Mouse (Mus musculus): ENCODE data around the gene Arid3b. TPM values are rescaled to one million over a fixed set of nuclear protein-coding genes. Genes with fewer than 3 reads are reported as not detected.

The Arid3b gene
- total and polyA plus RNA-seq, 3 experiments = 16.7 to 105 (median 33.4) TPM

- no peak for TF ChIP-seq SMC3 (IDR thresholded peaks at IDR 0.05; ENCODE audit: low read depth, low read length)
- peak; percentile 60 for TF ChIP-seq ELF1 (IDR thresholded peaks at IDR 0.05; ENCODE audit: low read depth, low read length)
- 0 out of 2 replicates have a peak, but pooled peaks have one; percentile 21 for TF ChIP-seq MAX (IDR thresholded peaks at IDR 0.05; ENCODE audit: low read length)
- peak; percentile 24 for DNase-seq (ENCODE audit: extremely low read depth)
- dilution Hi-C loops (cut with MboI; ENCODE audit: extremely low pct_ligation_motif_present, extremely low pct_unique_long_range_greater_than_20kb, low sequenced_read_pairs) (no loop called here), in situ Hi-C loops (cut with MboI; ENCODE audit: low pct_ligation_motif_present, low pct_unique_long_range_greater_than_20kb, low sequenced_read_pairs) (loop anchor here (5.0 kb wide), 1 partner anchor 33 kb away; no protein-coding TSS in a partner anchor)
- Histone ChIP-seq H3K79me2 (replicated peaks; ENCODE audit: control insufficient read depth, extremely low read depth, insufficient read depth, poor library complexity, severe bottlenecking) (no peaks in the 10 kb centered on the region), H3K27me3 (replicated peaks) (no peaks in the 10 kb centered on the region), H3K4me3 (replicated peaks in 1 of 3; ENCODE audit: low read depth in 2 of 3, low read length in 2 of 3, poor library complexity in 1 of 3) (no peak overlapping the region), H3K27ac (ENCODE audit: insufficient read depth, low read depth) (no peak overlapping the region), H3K9me3 (replicated peaks; ENCODE audit: low read length) (no peaks in the 10 kb centered on the region), H3K36me3 (replicated peaks in 1 of 2; ENCODE audit: control insufficient read depth in 1 of 2, insufficient read depth in 1 of 2, low read length in 1 of 2) (no peaks in the 10 kb centered on the region), H3K9ac (ENCODE audit: insufficient read depth, low read depth) (no peak overlapping the region), H3K4me2 (ENCODE audit: insufficient read depth, low read depth, poor library complexity, severe bottlenecking) (no peak overlapping the region), H3K4me1 (ENCODE audit: control insufficient read depth in 1 of 2, insufficient read depth in 2 of 2) (peaks cover 0 to 9% of the 10 kb centered on the region in 2 experiments; a peak in 1 of 4 replicates)
Observed at GRCm38 (mm10) chr9:57874134-57874533, 37.5 kb upstream of the Arid3b start.

- H3K4me2 ChIP-seq (ENCODE audit: insufficient read depth, low read depth, poor library complexity, severe bottlenecking) = no peak overlapping the region
- no peak for TF ChIP-seq EP300 (IDR thresholded peaks at IDR 0.05; ENCODE audit: low read length)
- no peak for TF ChIP-seq MAZ (IDR thresholded peaks at IDR 0.05; ENCODE audit: low read depth, low read length)
- H3K79me2 ChIP-seq (replicated peaks; ENCODE audit: control insufficient read depth, extremely low read depth, insufficient read depth, poor library complexity, severe bottlenecking) = no peaks in the 10 kb centered on the region
- H3K9ac ChIP-seq (ENCODE audit: insufficient read depth, low read depth) = no peak overlapping the region
- no peaks in the 10 kb centered on the region for H3K27me3 ChIP-seq (replicated peaks)
- in situ Hi-C loops (cut with MboI; ENCODE audit: low pct_ligation_motif_present, low pct_unique_long_range_greater_than_20kb, low sequenced_read_pairs) = loop anchor here (5.0 kb wide), 1 partner anchor 37 kb away; no protein-coding TSS in a partner anchor
- dilution Hi-C loops (cut with MboI; ENCODE audit: extremely low pct_ligation_motif_present, extremely low pct_unique_long_range_greater_than_20kb, low sequenced_read_pairs) = no loop called here
- H3K4me1 ChIP-seq (ENCODE audit: control insufficient read depth in 1 of 2, insufficient read depth in 2 of 2) = peaks cover 0 to 13% of the 10 kb centered on the region in 2 experiments; a peak in 1 of 4 replicates
- DNase-seq (ENCODE audit: extremely low read depth) = no peak
- H3K27ac ChIP-seq (ENCODE audit: insufficient read depth, low read depth) = no peak overlapping the region
- no peaks in the 10 kb centered on the region for H3K36me3 ChIP-seq (replicated peaks in 1 of 2; ENCODE audit: control insufficient read depth in 1 of 2, insufficient read depth in 1 of 2, low read length in 1 of 2)
- no peak overlapping the region for H3K4me3 ChIP-seq (replicated peaks in 1 of 3; ENCODE audit: low read depth in 2 of 3, low read length in 2 of 3, poor library complexity in 1 of 3)
- no peaks in the 10 kb centered on the region for H3K9me3 ChIP-seq (replicated peaks; ENCODE audit: low read length)
Observed at GRCm38 (mm10) chr9:57870273-57870816, 33.8 kb upstream of the Arid3b start.

GRCm38 (mm10) chr9:57868767-57869166 lies 32.2 kb upstream of the Arid3b start:
- Histone ChIP-seq H3K79me2 (replicated peaks; ENCODE audit: control insufficient read depth, extremely low read depth, insufficient read depth, poor library complexity, severe bottlenecking) (no peaks in the 10 kb centered on the region), H3K4me3 (replicated peaks in 1 of 3; ENCODE audit: low read depth in 2 of 3, low read length in 2 of 3, poor library complexity in 1 of 3) (no peak overlapping the region), H3K4me2 (ENCODE audit: insufficient read depth, low read depth, poor library complexity, severe bottlenecking) (no peak overlapping the region), H3K9me3 (replicated peaks; ENCODE audit: low read length) (no peaks in the 10 kb centered on the region), H3K27me3 (replicated peaks) (no peaks in the 10 kb centered on the region), H3K27ac (ENCODE audit: insufficient read depth, low read depth) (no peak overlapping the region), H3K9ac (ENCODE audit: insufficient read depth, low read depth) (no peak overlapping the region), H3K4me1 (ENCODE audit: control insufficient read depth in 1 of 2, insufficient read depth in 2 of 2) (peaks cover 0 to 8% of the 10 kb centered on the region in 2 experiments; a peak in 1 of 4 replicates), H3K36me3 (replicated peaks in 1 of 2; ENCODE audit: control insufficient read depth in 1 of 2, insufficient read depth in 1 of 2, low read length in 1 of 2) (no peaks in the 10 kb centered on the region)
- TF ChIP-seq ELF1 (IDR thresholded peaks at IDR 0.05; ENCODE audit: low read depth, low read length) (no peak), CTCF (conservative IDR thresholded peaks at IDR 0.05 in 1 of 2, IDR thresholded peaks at IDR 0.05 in 1 of 2; ENCODE audit: low read depth in 2 of 2, low read length in 2 of 2) (no peak), JUN (IDR thresholded peaks at IDR 0.05; ENCODE audit: insufficient read depth, low read depth, low read length) (no peak), NRF1 (IDR thresholded peaks at IDR 0.05; ENCODE audit: low read depth, low read length) (no peak), RCOR1 (conservative IDR thresholded peaks at IDR 0.05; ENCODE audit: low read depth, low read length) (no peak)
- DNase-seq (ENCODE audit: extremely low read depth) = no peak
- in situ Hi-C loops (cut with MboI; ENCODE audit: low pct_ligation_motif_present, low pct_unique_long_range_greater_than_20kb, low sequenced_read_pairs) (no loop called here), dilution Hi-C loops (cut with MboI; ENCODE audit: extremely low pct_ligation_motif_present, extremely low pct_unique_long_range_greater_than_20kb, low sequenced_read_pairs) (no loop called here)
